Mouse (Mus musculus): ENCODE data around the gene Chst3. TPM values are rescaled to one million over a fixed set of nuclear protein-coding genes. Genes with fewer than 3 reads are reported as not detected.
"Not testable (repeated sequence)": the region's sequence is repeated elsewhere in the genome, so short reads cannot be mapped to it uniquely, and the experiment has no call there.

Gene Chst3
- polyA plus RNA-seq, 1 experiment from 2014 or later, result 0.26 TPM

GRCm38 (mm10) chr10:60260557-60261294 is 41.7 kb upstream of the Chst3 start:
- peaks cover 11 to 12% of the 10 kb centered on the region in 2 experiments; a peak in 2 of 4 replicates for H3K4me1 ChIP-seq (ENCODE audit: control insufficient read depth in 2 of 2, insufficient read depth in 2 of 2, low read length in 2 of 2)
- ATAC-seq (ENCODE audit: insufficient number of reproducible peaks, insufficient read depth, low FRiP score, low read depth), result no peak
- H3K27me3 ChIP-seq (ENCODE audit: control insufficient read depth, insufficient read depth, low read length), result no peaks in the 10 kb centered on the region
- WGBS, result 86% methylated on average over 5 of the region's 5 CpGs
- no peaks in the 10 kb centered on the region for H3K36me3 ChIP-seq (ENCODE audit: control insufficient read depth, insufficient read depth, low read length)
- no peak overlapping the region for H3K4me3 ChIP-seq (ENCODE audit: control insufficient read depth in 1 of 2, insufficient read depth in 1 of 2, low read depth in 1 of 2, low read length in 2 of 2)
- no peak overlapping the region for H3K27ac ChIP-seq (replicated peaks in 1 of 2; ENCODE audit: control insufficient read depth in 1 of 2, insufficient read depth in 1 of 2, low read depth in 2 of 2, low read length in 2 of 2)
- no peak overlapping the region for H3K4me2 ChIP-seq (ENCODE audit: low read length)
- no peaks in the 10 kb centered on the region for H3K9me3 ChIP-seq (ENCODE audit: control insufficient read depth, low read length)
- no peak overlapping the region for H3K9ac ChIP-seq (ENCODE audit: low read length)

GRCm38 (mm10) chr10:60257261-60257825 is 38.3 kb upstream of the Chst3 start:
- Histone ChIP-seq H3K27me3 (ENCODE audit: control insufficient read depth, insufficient read depth, low read length) (no peaks in the 10 kb centered on the region), H3K9ac (ENCODE audit: low read length) (no peak overlapping the region), H3K4me1 (ENCODE audit: control insufficient read depth in 2 of 2, insufficient read depth in 2 of 2, low read length in 2 of 2) (peaks cover 6 to 9% of the 10 kb centered on the region in 2 experiments; a peak in 1 of 4 replicates), H3K27ac (replicated peaks in 1 of 2; ENCODE audit: control insufficient read depth in 1 of 2, insufficient read depth in 1 of 2, low read depth in 2 of 2, low read length in 2 of 2) (no peak overlapping the region), H3K9me3 (ENCODE audit: control insufficient read depth, low read length) (no peaks in the 10 kb centered on the region), H3K36me3 (ENCODE audit: control insufficient read depth, insufficient read depth, low read length) (no peaks in the 10 kb centered on the region), H3K4me3 (ENCODE audit: control insufficient read depth in 1 of 2, insufficient read depth in 1 of 2, low read depth in 1 of 2, low read length in 2 of 2) (no peak overlapping the region), H3K4me2 (ENCODE audit: low read length) (no peak overlapping the region)
- 62% methylated on average over 16 of the region's 16 CpGs for WGBS
- no peak for ATAC-seq (ENCODE audit: insufficient number of reproducible peaks, insufficient read depth, low FRiP score, low read depth)

- H3K27me3 ChIP-seq (ENCODE audit: control insufficient read depth, insufficient read depth, low read length), result no peaks in the 10 kb centered on the region
- no peaks in the 10 kb centered on the region for H3K36me3 ChIP-seq (ENCODE audit: control insufficient read depth, insufficient read depth, low read length)
- no peak overlapping the region for H3K27ac ChIP-seq (replicated peaks in 1 of 2; ENCODE audit: control insufficient read depth in 1 of 2, insufficient read depth in 1 of 2, low read depth in 2 of 2, low read length in 2 of 2)
- H3K4me2 ChIP-seq (ENCODE audit: low read length), result no peak overlapping the region
- peaks cover 3% of the 10 kb centered on the region in 2 experiments; a peak in 1 of 4 replicates for H3K4me1 ChIP-seq (ENCODE audit: control insufficient read depth in 2 of 2, insufficient read depth in 2 of 2, low read length in 2 of 2)
- H3K9me3 ChIP-seq (ENCODE audit: control insufficient read depth, low read length), result no peaks in the 10 kb centered on the region
- H3K9ac ChIP-seq (ENCODE audit: low read length), result no peak overlapping the region
- ATAC-seq (ENCODE audit: insufficient number of reproducible peaks, insufficient read depth, low FRiP score, low read depth), result no peak
- H3K4me3 ChIP-seq (ENCODE audit: control insufficient read depth in 1 of 2, insufficient read depth in 1 of 2, low read depth in 1 of 2, low read length in 2 of 2), result no peak overlapping the region
- 44% methylated on average over 6 of the region's 6 CpGs for WGBS
Measured at GRCm38 (mm10) chr10:60256088-60256487, 37.0 kb upstream of the Chst3 start.

GRCm38 (mm10) chr10:60252606-60253005 is 33.5 kb upstream of the Chst3 start:
- 72% methylated on average over 4 of the region's 4 CpGs for WGBS

DNA sequence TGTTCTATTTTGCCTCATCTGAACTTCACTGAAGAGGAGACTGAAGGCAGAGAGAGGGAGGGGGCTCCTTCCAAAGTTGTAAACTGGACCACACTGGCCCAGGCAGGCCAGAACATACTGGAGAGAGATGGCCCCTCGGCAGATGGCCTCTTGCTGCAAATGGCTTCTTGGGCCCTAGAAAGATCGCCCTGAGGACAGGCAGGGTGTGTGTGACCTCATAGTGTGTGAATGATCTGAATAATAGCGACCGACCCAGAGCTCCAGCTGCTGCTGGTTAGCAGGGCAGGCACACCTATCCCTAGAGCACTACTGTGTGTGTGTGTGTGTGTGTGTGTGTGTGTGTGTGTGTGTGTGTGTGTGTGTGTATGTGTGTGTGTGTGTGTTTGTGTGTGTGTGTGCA is 33.1 kb upstream of the Chst3 start:
- no peak overlapping the region for H3K27ac ChIP-seq (replicated peaks in 1 of 2; ENCODE audit: control insufficient read depth in 1 of 2, insufficient read depth in 1 of 2, low read depth in 2 of 2, low read length in 2 of 2)
- H3K27me3 ChIP-seq (ENCODE audit: control insufficient read depth, insufficient read depth, low read length), result no peaks in the 10 kb centered on the region
- H3K4me1 ChIP-seq (ENCODE audit: control insufficient read depth in 2 of 2, insufficient read depth in 2 of 2, low read length in 2 of 2), result 0 out of 4 replicates have a peak, but pooled peaks cover 0 to 3% of the 10 kb centered on the region in 2 experiments
- no peak overlapping the region for H3K4me2 ChIP-seq (ENCODE audit: low read length)
- no peak overlapping the region for H3K9ac ChIP-seq (ENCODE audit: low read length)
- H3K9me3 ChIP-seq (ENCODE audit: control insufficient read depth, low read length), result no peaks in the 10 kb centered on the region
- 77% methylated on average over 4 of the region's 4 CpGs for WGBS
- no peak; the same call in 1 of the 2 replicates for ATAC-seq (ENCODE audit: insufficient number of reproducible peaks, insufficient read depth, low FRiP score, low read depth)
- H3K36me3 ChIP-seq (ENCODE audit: control insufficient read depth, insufficient read depth, low read length), result no peaks in the 10 kb centered on the region
- no peak overlapping the region for H3K4me3 ChIP-seq (ENCODE audit: control insufficient read depth in 1 of 2, insufficient read depth in 1 of 2, low read depth in 1 of 2, low read length in 2 of 2)

More at GRCm38 (mm10) chr10:60252606-60253005, 33.5 kb upstream of the Chst3 start:
- ATAC-seq (ENCODE audit: insufficient number of reproducible peaks, insufficient read depth, low FRiP score, low read depth), result no peak
- no peaks in the 10 kb centered on the region for H3K27me3 ChIP-seq (ENCODE audit: control insufficient read depth, insufficient read depth, low read length)
- no peak overlapping the region for H3K27ac ChIP-seq (replicated peaks in 1 of 2; ENCODE audit: control insufficient read depth in 1 of 2, insufficient read depth in 1 of 2, low read depth in 2 of 2, low read length in 2 of 2)
- no peaks in the 10 kb centered on the region for H3K9me3 ChIP-seq (ENCODE audit: control insufficient read depth, low read length)
- no peak overlapping the region for H3K4me2 ChIP-seq (ENCODE audit: low read length)
- H3K9ac ChIP-seq (ENCODE audit: low read length), result no peak overlapping the region
- no peaks in the 10 kb centered on the region for H3K36me3 ChIP-seq (ENCODE audit: control insufficient read depth, insufficient read depth, low read length)
- no peak overlapping the region for H3K4me3 ChIP-seq (ENCODE audit: control insufficient read depth in 1 of 2, insufficient read depth in 1 of 2, low read depth in 1 of 2, low read length in 2 of 2)
- H3K4me1 ChIP-seq (ENCODE audit: control insufficient read depth in 2 of 2, insufficient read depth in 2 of 2, low read length in 2 of 2), result 0 out of 4 replicates have a peak, but pooled peaks cover 0 to 3% of the 10 kb centered on the region in 2 experiments

DNA sequence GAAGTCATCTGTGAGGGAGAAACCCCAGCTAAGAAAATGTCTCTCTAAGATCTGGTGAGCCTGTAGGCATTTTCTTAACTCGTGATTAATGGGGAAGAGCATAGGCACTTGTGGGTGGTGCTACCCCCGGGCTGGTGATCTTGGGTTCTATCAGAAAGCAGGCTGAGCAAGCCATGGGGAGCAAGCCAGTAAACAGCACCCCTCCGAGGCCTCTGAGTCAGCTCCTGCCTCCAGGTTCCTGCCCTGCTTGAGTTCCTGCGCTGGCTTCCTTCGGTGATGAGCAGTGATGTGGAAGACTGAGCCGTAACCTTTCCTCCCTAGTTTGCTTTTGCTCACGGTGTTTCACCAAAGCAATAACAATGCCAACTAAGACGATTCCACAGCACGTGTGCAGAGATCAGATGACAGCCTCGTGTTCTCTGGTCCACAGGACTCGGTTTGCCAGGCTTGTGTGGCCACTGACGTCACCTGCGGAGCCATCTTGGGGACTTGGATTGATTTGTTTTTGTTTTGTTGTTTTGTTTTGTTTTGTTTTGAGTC is 31.4 kb upstream of the Chst3 start:
- Histone ChIP-seq H3K9me3 (ENCODE audit: control insufficient read depth, low read length) (no peaks in the 10 kb centered on the region), H3K27me3 (ENCODE audit: control insufficient read depth, insufficient read depth, low read length) (no peaks in the 10 kb centered on the region), H3K36me3 (ENCODE audit: control insufficient read depth, insufficient read depth, low read length) (no peaks in the 10 kb centered on the region)

DNA sequence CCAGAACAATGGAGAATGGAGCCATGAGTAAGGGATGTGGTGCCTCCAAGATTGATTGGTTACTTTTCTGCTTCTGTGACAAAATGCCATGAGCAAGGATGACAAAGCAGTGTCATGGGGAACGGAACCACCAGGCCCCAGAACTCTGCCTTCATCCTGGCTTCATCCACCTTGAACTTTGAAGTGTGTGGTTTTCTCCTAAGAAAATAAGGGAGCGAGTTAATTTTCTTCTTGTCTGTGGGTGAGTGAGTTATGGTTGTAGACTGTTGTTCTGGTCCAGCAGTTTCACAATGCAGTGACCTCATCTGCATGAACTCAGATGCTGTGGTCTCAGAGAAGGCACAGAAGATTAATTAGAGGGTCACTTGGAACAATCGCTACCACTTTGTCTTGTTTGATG is 29.3 kb upstream of the Chst3 start:
- not testable (repeated sequence) for H3K27ac ChIP-seq (replicated peaks in 1 of 2; ENCODE audit: control insufficient read depth in 1 of 2, insufficient read depth in 1 of 2, low read depth in 2 of 2, low read length in 2 of 2); H3K9ac ChIP-seq (ENCODE audit: low read length); H3K9me3 ChIP-seq (ENCODE audit: control insufficient read depth, low read length); H3K4me2 ChIP-seq (ENCODE audit: low read length); H3K4me3 ChIP-seq (ENCODE audit: control insufficient read depth in 1 of 2, insufficient read depth in 1 of 2, low read depth in 1 of 2, low read length in 2 of 2); H3K27me3 ChIP-seq (ENCODE audit: control insufficient read depth, insufficient read depth, low read length); ATAC-seq (ENCODE audit: insufficient number of reproducible peaks, insufficient read depth, low FRiP score, low read depth); H3K36me3 ChIP-seq (ENCODE audit: control insufficient read depth, insufficient read depth, low read length); H3K4me1 ChIP-seq (ENCODE audit: control insufficient read depth in 2 of 2, insufficient read depth in 2 of 2, low read length in 2 of 2)
- whole genome bisulfite sequencing, result 84% methylated on average over 3 of the region's 3 CpGs

More for the DNA sequence above, 31.4 kb upstream of the Chst3 start:
- no peak overlapping the region for H3K9ac ChIP-seq (ENCODE audit: low read length)
- H3K4me1 ChIP-seq (ENCODE audit: control insufficient read depth in 2 of 2, insufficient read depth in 2 of 2, low read length in 2 of 2), result no peaks in the 10 kb centered on the region
- H3K27ac ChIP-seq (replicated peaks in 1 of 2; ENCODE audit: control insufficient read depth in 1 of 2, insufficient read depth in 1 of 2, low read depth in 2 of 2, low read length in 2 of 2), result no peak overlapping the region
- no peak overlapping the region for H3K4me2 ChIP-seq (ENCODE audit: low read length)
- no peak for ATAC-seq (ENCODE audit: insufficient number of reproducible peaks, insufficient read depth, low FRiP score, low read depth)
- H3K4me3 ChIP-seq (ENCODE audit: control insufficient read depth in 1 of 2, insufficient read depth in 1 of 2, low read depth in 1 of 2, low read length in 2 of 2), result no peak overlapping the region
- WGBS, result 85% methylated on average over 13 of the region's 13 CpGs
